Mouse (Mus musculus) erythroblast, embryonic 14.5 days (primary cell): ENCODE measurements at regions not wholly inside any gene's neighbourhood (a gene's known extent, or its start where the extent isn't known, plus 50 kb on each side); places are given as distances from the start of the nearest gene placed in this dataset.

Experiments
- H3K27me3 ChIP-seq: 2 replicates; pipeline ENCODE4 v1.6.1; 2012; ENCODE audit warnings: inconsistent platforms; ENCODE audit not compliant: control insufficient read depth
- H3K36me3 ChIP-seq: 2 replicates; pipeline ENCODE4 v1.6.1; 2012; ENCODE audit warnings: mild to moderate bottlenecking, inconsistent platforms; ENCODE audit not compliant: control insufficient read depth
- H3K4me1 ChIP-seq: 2 replicates; pipeline ENCODE4 v1.6.1; 2012; ENCODE audit warnings: inconsistent platforms; ENCODE audit not compliant: control insufficient read depth
- H3K4me3 ChIP-seq: replicated peaks from 2 replicates; pipeline ENCODE3; 2012; ENCODE audit warnings: moderate library complexity, mild to moderate bottlenecking, inconsistent platforms
- H3K9me3 ChIP-seq: 2 replicates; pipeline ENCODE4 v1.6.1; 2012; ENCODE audit warnings: low read length, inconsistent platforms, mixed read lengths; ENCODE audit not compliant: control insufficient read depth
- GATA1 ChIP-seq: IDR thresholded peaks from 2 replicates; pipeline ENCODE4 v1.6.1; 2012; ENCODE audit warnings: low read length, inconsistent platforms, mixed read lengths
- TAL1 ChIP-seq: IDR thresholded peaks from 3 replicates; pipeline ENCODE4 v1.6.1; 2012; ENCODE audit warnings: low read length, inconsistent platforms, mixed read lengths

DNA sequence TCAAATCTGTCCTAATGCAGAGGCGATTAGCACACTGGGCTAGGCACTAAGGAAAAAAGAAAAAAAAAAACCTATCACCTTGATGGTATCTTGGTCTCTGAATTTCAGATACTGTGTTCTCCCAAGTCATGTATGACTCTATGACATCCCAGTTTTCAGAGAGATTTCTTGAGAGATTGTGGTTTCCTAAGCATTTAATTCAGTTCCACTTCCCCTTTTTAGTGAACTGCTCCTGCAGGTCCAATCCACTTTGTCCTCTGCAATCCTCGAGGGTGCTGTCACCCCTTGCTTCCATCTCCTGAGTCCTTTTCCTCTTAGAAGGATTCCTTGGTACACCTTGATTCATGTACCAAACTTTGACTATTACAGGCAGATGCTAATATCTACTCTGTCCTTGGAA, 2104.8 kb upstream of the Lrrc6 start:
- Histone ChIP-seq H3K4me3 (no peak overlapping the region), H3K27me3 (no peaks in the 10 kb centered on the region), H3K9me3 (peaks cover 5% of the 10 kb centered on the region), H3K36me3 (no peaks in the 10 kb centered on the region), H3K4me1 (no peaks in the 10 kb centered on the region)
- no peak for TF ChIP-seq GATA1
- no peak for TF ChIP-seq TAL1

DNA sequence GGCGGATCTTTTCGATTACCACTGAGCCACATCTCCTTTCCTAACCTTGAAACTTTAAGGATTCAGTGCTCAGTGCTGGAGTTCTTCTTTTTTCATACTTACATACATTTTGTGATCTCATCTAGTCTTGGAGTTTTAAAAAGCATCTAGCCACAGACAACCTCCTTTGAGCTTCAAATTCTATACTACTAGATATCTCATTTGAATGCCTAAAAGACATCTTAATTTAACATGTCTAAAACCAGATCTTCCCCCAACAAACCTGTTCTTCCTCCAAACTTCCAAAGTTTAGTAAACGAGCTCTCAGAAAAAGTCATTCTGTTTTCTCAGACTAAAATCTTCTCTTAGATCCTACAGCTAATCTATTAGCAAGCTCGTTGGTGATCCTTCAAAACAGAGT, 2081.5 kb upstream of the Lrrc6 start:
- no peak overlapping the region for H3K4me3 ChIP-seq
- no peaks in the 10 kb centered on the region; the same call in 1 of the 2 replicates for H3K9me3 ChIP-seq
- H3K4me1 ChIP-seq, result no peaks in the 10 kb centered on the region
- H3K36me3 ChIP-seq, result no peaks in the 10 kb centered on the region
- no peaks in the 10 kb centered on the region for H3K27me3 ChIP-seq
- TF ChIP-seq TAL1, result no peak
- no peak for TF ChIP-seq GATA1

DNA sequence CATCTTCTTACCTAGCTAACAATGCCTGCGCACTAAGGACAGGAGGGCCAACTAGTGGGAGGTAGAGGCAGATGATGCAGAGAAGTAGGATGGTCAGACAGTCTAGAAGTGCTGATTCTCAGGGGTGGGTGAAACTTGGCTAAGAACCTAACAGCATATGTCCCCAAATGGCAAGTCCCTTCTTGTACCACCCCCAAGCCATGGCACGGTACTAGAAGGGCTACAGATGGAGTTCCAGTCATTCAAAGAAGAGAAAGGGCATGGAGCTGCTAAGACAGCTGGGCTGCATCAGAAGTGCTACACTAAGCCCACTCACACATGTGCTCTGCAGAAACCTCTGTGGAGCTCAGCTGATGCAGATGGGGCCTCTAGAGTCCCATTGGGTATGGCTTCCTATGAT, 2078.8 kb upstream of the Lrrc6 start:
- Histone ChIP-seq H3K4me1 (no peaks in the 10 kb centered on the region), H3K9me3 (no peaks in the 10 kb centered on the region; the same call in 1 of the 2 replicates), H3K36me3 (no peaks in the 10 kb centered on the region), H3K27me3 (no peaks in the 10 kb centered on the region), H3K4me3 (no peak overlapping the region)
- TF ChIP-seq TAL1 (no peak), GATA1 (no peak)

DNA sequence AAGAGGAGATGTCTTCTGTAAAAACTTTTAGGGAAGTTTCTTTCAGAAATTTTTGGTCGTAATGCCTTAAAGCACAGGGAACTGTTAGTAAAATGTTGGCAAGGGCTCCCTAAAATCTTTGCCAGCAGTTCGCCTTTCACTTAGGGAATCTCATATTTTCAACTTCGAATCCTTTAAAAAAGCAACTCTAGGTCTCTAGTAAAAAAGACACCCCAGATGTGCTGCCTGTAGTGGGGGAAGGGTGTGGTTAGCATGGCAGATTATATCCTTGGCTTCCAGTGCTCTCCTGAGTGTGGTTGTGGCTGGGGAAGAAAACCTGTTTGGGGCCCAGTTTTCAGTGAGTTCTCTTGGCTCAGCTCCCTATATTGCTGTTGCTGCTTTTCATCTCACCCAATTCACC, 2059.9 kb upstream of the Lrrc6 start:
- Histone ChIP-seq H3K27me3 (no peaks in the 10 kb centered on the region), H3K4me3 (no peak overlapping the region), H3K36me3 (no peaks in the 10 kb centered on the region), H3K4me1 (no peaks in the 10 kb centered on the region), H3K9me3 (peaks cover 4% of the 10 kb centered on the region)
- no peak for TF ChIP-seq TAL1
- no peak for TF ChIP-seq GATA1

DNA sequence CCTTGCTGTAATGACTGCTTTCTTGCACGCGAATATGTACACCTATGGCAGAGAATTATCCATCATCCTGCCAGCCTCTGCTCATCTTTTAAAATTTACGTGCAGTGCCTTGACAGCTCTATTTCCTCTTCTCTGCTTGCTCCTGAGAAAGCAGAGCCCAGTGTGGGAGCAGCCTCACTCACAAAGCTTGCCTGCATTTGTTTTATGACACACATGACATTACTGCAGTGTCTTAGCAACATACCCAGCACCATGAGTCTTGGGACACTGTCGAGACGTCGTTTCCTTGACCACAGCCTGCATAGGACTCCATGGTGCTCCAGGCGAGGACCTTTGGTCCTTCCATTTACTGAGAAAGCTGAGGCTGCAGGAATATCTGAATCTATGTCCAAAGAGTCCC, 2055.4 kb upstream of the Lrrc6 start:
- Histone ChIP-seq H3K4me3 (no peak overlapping the region), H3K9me3 (peaks cover 6% of the 10 kb centered on the region), H3K27me3 (no peaks in the 10 kb centered on the region), H3K36me3 (no peaks in the 10 kb centered on the region), H3K4me1 (no peaks in the 10 kb centered on the region)
- TF ChIP-seq TAL1 (no peak), GATA1 (no peak)

DNA sequence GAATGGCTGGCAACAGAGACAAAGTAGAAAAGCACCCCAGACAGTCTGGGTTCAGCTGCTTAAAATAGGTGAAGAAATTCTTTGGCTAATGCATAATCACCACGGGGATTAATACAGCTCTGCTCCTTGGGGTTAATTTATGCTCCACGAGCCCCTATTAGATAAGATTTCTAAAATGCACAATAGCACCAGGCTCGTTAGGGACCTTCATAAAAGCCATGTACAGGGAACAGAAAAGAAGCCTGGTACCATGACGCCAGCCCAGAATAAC, 2035.3 kb upstream of the Lrrc6 start:
- no peak for TF ChIP-seq GATA1
- TF ChIP-seq TAL1, result no peak
- H3K4me1 ChIP-seq, result no peaks in the 10 kb centered on the region
- H3K27me3 ChIP-seq, result no peaks in the 10 kb centered on the region
- H3K4me3 ChIP-seq, result no peak overlapping the region
- no peaks in the 10 kb centered on the region for H3K36me3 ChIP-seq
- peaks cover 5% of the 10 kb centered on the region for H3K9me3 ChIP-seq

DNA sequence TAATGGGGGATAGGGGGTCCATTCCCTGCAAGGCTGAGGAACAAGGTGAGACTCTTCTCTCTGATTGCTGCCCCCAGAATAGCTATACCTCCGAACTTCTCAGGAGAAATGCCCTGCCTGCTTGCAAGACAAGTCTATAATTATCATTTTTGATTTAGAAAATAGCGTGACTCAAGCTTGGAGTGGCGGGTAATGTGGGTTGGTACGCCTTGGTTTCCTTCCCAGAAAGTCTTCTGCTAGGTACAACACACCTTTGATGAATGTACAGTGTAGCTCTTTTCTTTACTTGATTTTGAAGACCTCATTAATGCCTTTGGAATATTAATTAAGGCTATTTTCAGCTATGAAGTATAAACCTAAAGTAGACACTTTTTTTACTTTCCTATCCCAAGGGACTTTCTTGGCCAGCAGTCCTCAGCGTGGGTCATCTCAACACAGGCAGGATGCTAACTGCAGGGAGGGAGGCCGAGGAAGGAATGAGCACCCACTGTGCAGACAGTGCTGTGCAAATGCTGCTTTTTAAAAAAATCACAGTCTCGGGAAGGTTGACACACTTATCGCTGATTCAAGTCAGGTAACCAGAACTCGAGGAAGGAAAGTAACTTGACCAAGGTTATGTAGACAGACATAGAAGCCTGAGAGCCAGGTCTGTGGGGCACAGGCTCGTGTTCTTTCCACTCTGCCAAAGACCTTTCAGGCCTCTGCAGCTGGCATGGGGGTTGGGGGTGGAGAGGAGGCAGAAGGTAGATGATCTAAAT, 2034.8 kb upstream of the Lrrc6 start:
- H3K4me3 ChIP-seq, result no peak overlapping the region
- H3K9me3 ChIP-seq, result peaks cover 5% of the 10 kb centered on the region
- no peaks in the 10 kb centered on the region for H3K27me3 ChIP-seq
- H3K36me3 ChIP-seq, result no peaks in the 10 kb centered on the region
- TF ChIP-seq GATA1 (no peak), TAL1 (no peak)
- no peaks in the 10 kb centered on the region for H3K4me1 ChIP-seq

DNA sequence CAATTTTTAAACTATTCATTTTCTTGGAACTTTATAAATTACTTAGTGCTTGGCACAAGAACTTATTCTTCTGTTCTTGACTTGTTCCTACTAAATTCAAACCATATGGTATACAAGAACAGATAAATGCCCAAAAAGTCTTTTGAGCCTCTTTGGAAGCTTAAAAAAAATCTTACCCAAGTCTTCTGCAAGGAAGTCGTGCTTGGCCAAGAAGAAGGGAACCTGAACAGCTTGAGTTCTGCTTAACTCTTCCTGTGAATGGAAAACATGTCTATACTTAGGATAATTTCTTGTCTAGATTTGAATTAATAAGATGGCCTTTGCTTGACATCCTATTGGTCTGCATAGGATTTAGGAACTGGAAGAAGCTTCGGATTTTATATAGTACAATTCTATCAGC, 2020.0 kb upstream of the Lrrc6 start:
- H3K4me3 ChIP-seq, result no peak overlapping the region
- H3K9me3 ChIP-seq, result no peaks in the 10 kb centered on the region; the same call in 1 of the 2 replicates
- TF ChIP-seq TAL1, result no peak
- TF ChIP-seq GATA1, result no peak
- no peaks in the 10 kb centered on the region for H3K27me3 ChIP-seq
- H3K36me3 ChIP-seq, result no peaks in the 10 kb centered on the region
- no peaks in the 10 kb centered on the region for H3K4me1 ChIP-seq

DNA sequence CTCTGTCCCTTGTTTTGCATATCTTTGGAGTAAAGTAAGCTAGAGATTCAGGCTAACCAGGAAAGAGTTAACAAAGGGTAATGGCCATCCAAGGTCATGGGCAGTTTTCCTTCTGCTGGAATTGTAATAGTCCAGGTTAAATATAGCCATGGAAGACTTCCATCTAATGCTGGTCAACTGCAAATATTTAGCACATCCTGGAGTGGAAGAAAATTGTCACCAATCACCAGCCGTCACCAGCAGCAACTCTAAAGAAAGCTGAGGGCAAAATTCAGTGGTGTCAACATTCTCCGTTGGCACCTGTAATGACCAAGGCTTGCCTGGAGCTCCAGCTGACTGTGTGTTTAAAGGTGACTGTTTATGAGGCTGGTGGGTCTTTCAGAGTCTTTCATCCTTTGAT, 2011.7 kb upstream of the Lrrc6 start:
- Histone ChIP-seq H3K9me3 (peaks cover 2% of the 10 kb centered on the region; the same call in 1 of the 2 replicates), H3K4me1 (no peaks in the 10 kb centered on the region), H3K27me3 (no peaks in the 10 kb centered on the region), H3K36me3 (no peaks in the 10 kb centered on the region), H3K4me3 (no peak overlapping the region)
- TF ChIP-seq GATA1, result no peak
- TF ChIP-seq TAL1, result no peak

DNA sequence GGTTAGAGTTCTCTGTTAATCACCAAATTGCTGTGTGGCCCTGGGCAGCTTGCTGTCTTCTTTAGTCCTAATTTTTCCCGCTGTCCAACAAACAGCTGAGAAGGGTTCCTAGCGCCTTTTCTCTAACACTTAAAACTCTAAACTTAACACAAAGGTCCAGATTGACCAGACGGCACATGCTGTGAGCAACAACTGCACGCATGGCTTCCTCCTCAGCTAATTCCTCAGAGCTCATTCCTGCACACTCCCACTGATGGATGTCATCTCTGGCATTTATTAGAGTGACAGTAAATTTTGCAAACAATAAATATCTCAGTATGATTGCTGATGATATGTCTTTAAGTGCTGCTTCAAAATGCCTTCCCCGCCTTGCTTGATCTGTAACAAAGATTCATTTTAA, 2007.5 kb upstream of the Lrrc6 start:
- no peak for TF ChIP-seq TAL1
- no peak for TF ChIP-seq GATA1
- no peaks in the 10 kb centered on the region for H3K27me3 ChIP-seq
- no peak overlapping the region for H3K4me3 ChIP-seq
- no peaks in the 10 kb centered on the region for H3K4me1 ChIP-seq
- H3K36me3 ChIP-seq, result no peaks in the 10 kb centered on the region
- H3K9me3 ChIP-seq, result no peaks in the 10 kb centered on the region; the same call in none of the 2 replicates
